Mouse (Mus musculus) gastrocnemius, postnatal 4 days (tissue): ENCODE measurements around the gene Lage3. TPM values are rescaled to one million over a fixed set of nuclear protein-coding genes. Genes with fewer than 3 reads are reported as not detected.

Experiments used
- microRNA-seq: library from miRNA; unstranded; fragments of <30 nt; microRNA quantifications from one replicate; pipeline ENCODE4 v1.2.0, GENCODE M21; 2021
- total RNA-seq, 2 experiments: library from RNA; stranded (reverse); gene quantifications; 2 replicates each; pipeline ENCODE4 v1.2.3; 2021

The Lage3 gene
- total RNA-seq, 2 experiments from 2014 or later: 39.8 to 48.0 TPM

Small RNA genes lying within 50 kb of the gene (microRNA-seq; reads per million reads assigned to microRNA genes)
- not detected for gene Mir7092

Other genes with a start within 250 kb of the Lage3 start
- gene Opn1mw, start 226.2 kb downstream of the Lage3 start, total RNA-seq: not detected
- gene Mecp2, start 218.3 kb downstream of the Lage3 start, total RNA-seq: 10 to 100 TPM; 45.4 to 48.7 TPM
- not detected for gene Tex28, start 185.8 kb downstream of the Lage3 start, total RNA-seq
- gene Tktl1, start 176.4 kb downstream of the Lage3 start, total RNA-seq: not detected
- 100 to 1,000 TPM; 265 to 281 TPM for gene Flna, start 103.8 kb downstream of the Lage3 start, total RNA-seq
- 10 to 100 TPM; 31.2 to 34.0 TPM for gene Emd, start 98.9 kb downstream of the Lage3 start, total RNA-seq
- 100 to 1,000 TPM; 263 to 305 TPM for gene Rpl10, start 82.8 kb downstream of the Lage3 start, total RNA-seq
- gene Taz, start 71.7 kb downstream of the Lage3 start, total RNA-seq: 10 to 100 TPM; 54.9 to 66.2 TPM
- 10 to 100 TPM; 53.1 to 55.1 TPM for gene Dnase1l1, start 71.3 kb downstream of the Lage3 start, total RNA-seq
- gene Atp6ap1, start 56.5 kb downstream of the Lage3 start, total RNA-seq: 10 to 100 TPM; 81.3 to 82.2 TPM
- gene Gdi1, start 48.6 kb downstream of the Lage3 start, total RNA-seq: 10 to 100 TPM; 63.4 to 74.2 TPM
- gene Fam50a, start 40.6 kb downstream of the Lage3 start, total RNA-seq: 10 to 100 TPM; 40.2 to 45.1 TPM
- gene Plxna3, start 24.6 kb downstream of the Lage3 start, total RNA-seq: 10 to 100 TPM in 1 of 2 experiments, 1 to 10 TPM in 1; 9.9 to 10.2 TPM
- gene Ubl4a, start 19.6 kb upstream of the Lage3 start, total RNA-seq: 10 to 100 TPM; 46.4 to 50.2 TPM
- gene Slc10a3, start 19.7 kb upstream of the Lage3 start, total RNA-seq: 1 to 10 TPM; 5.5 to 6.7 TPM
- 10 to 100 TPM; 20.7 to 26.2 TPM for gene Fam3a, start 39.7 kb upstream of the Lage3 start, total RNA-seq
- gene Ikbkg, start 39.7 kb upstream of the Lage3 start, total RNA-seq: 10 to 100 TPM; 35.2 to 39.4 TPM
- 10 to 100 TPM; 14.0 to 16.2 TPM for gene G6pdx, start 75.6 kb upstream of the Lage3 start, total RNA-seq
- not detected for gene Gm6880, start 127.8 kb upstream of the Lage3 start, total RNA-seq
- not detected for gene Olfr1326-ps1, start 221.3 kb upstream of the Lage3 start, total RNA-seq
- gene Olfr1325, start 239.1 kb upstream of the Lage3 start, total RNA-seq: not detected